Mouse (Mus musculus) inflammation-experienced regulatory T-cells, adult 6 months (primary cell): ENCODE measurements around the gene Ces3a. TPM values are rescaled to one million over a fixed set of nuclear protein-coding genes. Genes with fewer than 3 reads are reported as not detected.
"Not testable (repeated sequence)": the region's sequence is repeated elsewhere in the genome, so short reads cannot be mapped to it uniquely, and the experiment has no call there.

Experiments
- ATAC-seq: one replicate; pipeline ENCODE4 v1.8.0; 2017
- polyA plus RNA-seq, 3 experiments: library from polyadenylated mRNA; unstranded; fragments of 100-300 nt; shearing (Covaris generic); gene quantifications; one replicate each; pipeline ENCODE4 v1.2.1; 2017

Gene Ces3a
- not detected for polyA plus RNA-seq

DNA sequence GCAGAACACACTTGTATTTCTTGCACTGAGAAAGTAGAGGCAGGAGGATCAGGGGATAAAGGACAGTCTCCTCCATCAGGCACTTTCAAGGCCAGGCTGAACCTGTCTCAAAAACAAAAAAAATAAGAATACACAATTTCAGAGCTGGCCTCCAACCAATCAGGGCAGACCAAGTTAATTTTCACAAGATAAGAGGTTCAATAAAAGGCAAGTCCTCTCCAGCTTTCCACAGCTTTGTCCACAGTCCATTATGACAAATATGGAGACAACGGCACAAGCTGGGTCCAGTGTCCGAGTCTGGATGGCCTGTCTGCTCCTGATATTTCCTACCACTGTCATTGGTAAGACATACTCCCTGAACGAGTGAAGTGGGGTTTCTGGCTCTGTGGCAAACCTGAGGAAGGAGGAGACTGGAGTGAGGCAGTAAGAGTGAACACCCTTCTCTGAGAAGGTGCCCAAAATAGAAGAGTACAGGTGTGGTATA lies at the start of gene Ces3a:
Ces3a (plus strand) TSS at position 231 of the 484 bp plus-strand sequence.
- no peak for ATAC-seq

DNA sequence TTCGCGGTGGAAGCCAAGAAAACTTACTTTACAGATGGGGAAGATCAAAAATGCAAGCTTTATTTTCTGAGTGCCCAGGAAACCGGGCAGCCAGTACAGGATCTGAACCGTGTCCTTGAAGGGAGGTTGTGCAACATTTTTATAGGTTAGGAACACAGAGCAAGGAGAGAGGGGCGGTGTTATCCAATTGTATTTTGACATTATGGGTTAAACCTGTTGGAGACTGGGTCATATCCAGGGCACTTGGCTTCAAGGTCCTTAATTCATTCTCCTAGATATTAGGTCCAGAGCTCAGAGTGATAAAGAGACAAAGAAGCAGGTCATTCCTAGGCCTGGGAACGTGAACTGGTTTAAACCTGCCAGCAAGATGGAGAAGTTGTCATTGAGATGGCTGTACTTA lies 49.2 kb upstream of the Ces3a start:
- no peak for ATAC-seq

DNA sequence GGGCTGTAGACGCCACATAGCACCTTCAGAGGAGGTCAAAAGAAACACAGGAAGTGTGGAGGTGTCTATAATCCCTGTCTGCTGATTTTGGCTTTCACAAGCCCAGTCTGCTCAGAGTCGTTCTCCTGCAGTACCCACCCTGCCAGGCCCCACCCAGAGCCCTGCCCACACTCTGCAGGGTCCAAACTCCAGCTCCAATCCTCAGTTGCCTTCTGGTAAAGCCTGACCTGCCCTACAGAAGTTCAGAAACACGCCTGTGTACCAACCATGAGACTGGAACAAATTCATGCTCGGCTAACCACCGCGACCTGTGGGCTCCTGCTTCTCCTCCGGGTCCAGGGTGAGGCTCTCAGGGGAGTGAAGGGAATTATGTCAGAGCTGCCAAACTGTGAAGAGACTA lies 47.8 kb upstream of the Ces3a start, which contains the start of gene Ces2h:
Ces2h (plus strand) TSS at position 268 of the 400 bp plus-strand sequence.
- ATAC-seq, result no peak

DNA sequence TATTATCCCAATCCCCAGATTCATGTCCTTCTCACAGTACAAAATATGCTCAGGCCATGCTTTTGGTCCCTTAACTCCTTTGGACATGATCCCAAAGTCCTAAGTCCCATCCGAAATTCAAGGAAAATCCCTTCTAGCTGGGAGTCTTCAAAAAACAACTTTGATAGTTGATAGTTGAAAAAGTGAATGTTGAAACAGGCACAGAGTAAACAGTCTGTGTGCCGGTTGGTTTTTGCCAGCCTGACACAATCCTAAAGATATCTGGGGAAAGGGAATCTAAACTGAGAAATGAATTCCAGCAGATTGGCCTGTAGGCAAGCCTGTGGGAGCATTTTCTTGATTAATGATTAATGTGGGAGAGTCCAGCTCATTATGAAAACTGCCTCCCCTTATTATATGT lies 38.4 kb upstream of the Ces3a start:
- ATAC-seq, result no peak

DNA sequence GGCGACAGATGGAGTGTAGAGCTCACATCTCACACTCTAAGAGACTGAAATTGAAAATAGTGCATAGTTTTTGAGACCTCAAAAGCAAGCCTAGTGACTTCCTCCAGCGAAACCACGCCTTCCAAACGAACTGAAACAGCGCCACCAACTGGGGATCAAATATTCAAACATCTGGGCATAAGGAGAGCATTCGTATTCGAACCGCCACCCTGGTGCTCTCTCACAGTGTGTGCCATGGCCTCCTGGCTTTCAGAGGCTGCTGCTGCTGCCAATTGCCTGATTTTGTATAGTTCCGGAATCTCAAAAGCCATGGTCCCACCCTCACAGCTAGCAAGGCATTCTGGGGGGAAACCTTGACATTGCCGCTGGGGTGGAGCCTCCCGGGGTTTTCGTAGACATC lies 37.3 kb upstream of the Ces3a start:
- ATAC-seq, result no peak

DNA sequence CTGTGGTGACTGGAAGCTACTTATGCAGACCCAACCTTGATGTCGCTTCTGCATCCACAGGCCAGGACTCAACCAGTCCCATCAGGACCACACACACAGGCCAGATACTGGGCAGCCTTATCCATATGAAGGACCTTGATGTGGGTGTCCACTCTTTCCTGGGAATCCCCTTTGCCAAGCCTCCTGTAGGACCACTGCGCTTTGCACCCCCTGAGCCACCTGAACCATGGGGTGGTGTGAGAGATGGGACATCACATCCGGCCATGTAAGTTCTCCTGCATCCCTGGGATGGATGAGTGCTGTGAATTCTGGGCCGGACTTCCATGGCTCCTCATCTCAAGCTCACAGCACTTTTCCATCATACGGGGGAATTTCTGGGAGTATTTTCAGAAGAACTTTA lies 34.0 kb upstream of the Ces3a start:
- ATAC-seq, result no peak

DNA sequence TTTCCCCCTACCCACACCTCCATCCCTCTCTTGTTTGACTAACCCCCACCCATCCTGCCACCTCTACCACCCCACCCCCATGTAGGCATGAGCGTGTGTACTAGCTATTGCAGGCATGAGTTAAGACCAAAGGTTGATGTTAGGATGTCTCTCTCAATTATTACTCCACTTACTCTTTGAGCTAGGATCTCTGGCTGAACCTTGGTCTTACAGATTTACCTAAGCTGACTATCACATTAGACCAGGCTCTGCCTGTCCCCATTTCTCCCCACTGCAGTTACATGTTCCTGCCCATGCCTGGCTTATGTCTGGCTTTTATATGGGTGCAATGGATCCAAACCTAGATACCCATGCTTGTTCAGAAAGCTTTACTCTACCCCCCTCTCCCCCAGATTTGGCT lies 26.4 kb upstream of the Ces3a start:
- no peak for ATAC-seq

DNA sequence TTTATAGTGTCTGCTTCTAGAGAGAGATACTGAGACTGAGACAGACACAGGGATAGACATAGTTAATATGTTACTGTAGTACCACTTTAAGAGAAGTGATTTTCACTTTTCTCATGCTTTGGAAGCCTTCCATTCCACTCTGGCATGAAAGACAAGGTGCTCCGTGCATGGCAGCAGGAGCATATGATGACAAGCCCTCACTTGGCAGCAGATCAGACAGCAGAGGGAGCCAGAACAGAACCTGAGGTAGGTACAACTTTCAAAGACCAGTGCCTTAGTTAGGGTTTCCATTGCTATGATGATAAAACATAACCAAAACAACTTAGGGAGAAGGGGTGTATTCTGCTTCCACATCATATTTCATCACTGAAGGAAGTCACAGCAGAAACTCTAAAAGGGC lies 25.3 kb upstream of the Ces3a start:
- no peak for ATAC-seq

DNA sequence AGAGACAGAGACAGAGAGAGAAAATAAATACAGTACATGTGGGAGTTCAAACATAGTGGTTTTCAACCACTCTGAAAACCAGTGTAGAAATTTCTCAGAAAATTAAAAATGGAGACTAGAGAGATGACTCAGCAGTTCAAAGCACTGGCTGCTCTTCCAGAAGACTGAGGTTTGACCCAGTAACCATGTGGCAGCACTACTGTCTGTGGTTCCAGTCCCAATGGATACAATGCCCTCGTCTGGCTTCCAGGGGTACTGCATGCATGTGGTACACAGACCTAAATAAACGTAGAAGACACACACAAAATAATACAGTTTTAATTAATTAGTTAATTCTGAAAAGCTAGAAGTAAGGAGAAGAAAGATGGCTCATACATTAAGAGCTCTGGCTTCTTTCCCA lies 23.4 kb upstream of the Ces3a start:
- no peak for ATAC-seq

DNA sequence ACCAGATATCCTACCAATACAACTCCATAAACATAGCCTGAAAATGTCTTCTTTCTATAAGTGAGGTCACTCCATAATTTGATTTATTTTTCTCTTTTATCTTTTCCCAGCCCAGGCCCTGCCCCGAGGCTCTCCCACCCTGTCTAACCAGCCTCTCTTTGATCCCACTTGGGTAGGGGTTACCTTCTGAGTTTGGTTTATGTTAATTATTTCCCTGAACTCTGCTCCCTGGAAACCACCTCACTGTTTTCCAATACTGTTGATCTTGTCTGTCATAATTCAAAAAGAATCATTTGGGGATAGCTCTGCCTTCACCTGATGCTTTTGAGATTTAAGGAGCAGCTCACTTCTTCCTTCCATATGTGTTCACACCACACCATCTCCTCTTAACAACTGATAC lies 4.9 kb upstream of the Ces3a start:
- no peak for ATAC-seq

DNA sequence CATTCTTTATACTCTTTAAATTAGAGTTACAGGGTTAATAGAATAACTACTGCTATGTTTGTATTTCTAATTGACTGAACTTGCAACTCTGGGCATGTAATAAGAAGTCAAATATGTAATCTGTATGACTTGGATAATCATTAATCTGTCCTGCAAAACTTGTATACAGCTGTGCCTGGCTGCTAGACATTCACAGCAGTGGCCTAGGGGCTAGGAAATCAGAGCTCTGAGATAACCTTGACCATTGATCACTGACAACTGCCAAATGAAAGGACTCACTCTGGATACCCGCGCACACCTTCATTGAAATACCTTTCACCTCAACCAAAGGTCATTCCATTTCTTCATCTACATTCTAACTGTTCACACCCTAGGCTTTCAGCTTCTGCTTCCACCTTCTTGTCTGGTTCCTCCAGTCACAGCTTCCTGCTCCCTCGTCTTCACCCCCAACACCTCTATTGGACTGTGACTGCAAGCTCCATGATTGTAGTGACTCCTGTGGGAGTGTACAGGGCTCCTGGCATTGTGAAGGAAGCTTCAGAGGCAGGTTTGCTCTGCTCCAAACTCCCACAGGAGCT lies 2.5 kb upstream of the Ces3a start:
- ATAC-seq, result no peak

DNA sequence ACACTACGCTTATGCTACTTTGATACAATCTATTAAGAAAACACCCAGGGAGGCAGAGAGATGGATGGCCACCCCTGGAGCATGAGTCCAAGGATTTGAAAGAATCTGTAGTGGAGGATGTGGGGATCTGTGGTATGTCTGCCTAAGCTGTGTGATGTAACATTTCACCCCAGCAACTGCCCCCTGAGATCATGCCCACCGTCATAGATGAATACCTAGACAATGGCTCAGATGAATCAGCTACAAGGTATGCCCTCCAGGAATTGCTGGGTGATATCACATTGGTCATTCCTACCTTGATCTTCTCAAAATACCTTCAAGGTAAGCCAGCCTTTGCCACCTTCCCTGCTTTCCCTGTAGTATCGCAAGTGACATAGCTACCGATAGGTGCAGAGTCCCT lies 7.8 kb downstream of the Ces3a start:
- ATAC-seq, result no peak

DNA sequence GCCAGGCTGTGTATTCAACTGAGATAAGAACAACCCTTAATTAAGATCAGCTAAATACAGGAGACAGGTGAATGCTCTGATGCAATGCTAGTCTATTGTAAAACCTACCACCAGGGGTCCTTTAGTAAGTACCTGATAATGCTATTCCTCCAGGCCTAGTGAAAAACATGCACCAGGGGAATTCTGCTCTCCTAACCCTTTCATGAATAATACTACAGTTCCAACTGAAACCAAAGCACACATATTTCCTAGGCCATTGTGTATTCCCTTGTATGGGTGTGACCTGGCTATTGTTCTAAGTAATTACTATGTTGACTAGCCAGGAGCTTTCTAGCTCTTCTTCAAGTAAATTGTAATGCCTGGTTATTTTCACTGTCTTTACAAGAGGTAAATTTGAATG lies 11.7 kb downstream of the Ces3a start:
- no peak for ATAC-seq

DNA sequence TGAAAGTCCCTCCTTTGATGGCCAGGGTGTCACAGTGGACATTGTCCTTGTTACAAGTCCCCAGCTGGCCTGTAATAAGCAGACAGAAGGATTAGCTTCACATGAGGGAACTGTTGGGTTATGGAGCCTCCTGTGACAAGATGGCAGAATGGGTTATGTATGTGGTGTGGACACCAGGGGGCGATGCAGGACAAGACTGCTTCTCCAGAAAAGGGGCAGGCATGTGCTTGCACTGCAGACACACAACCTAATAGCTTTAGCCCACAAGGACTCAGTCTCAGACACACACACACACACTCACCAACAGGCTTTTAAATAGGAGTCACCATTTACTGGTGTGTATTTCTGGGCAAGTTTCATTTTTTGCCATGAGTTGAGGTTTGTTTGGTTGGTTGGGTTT lies 18.4 kb downstream of the Ces3a start:
- no peak for ATAC-seq

DNA sequence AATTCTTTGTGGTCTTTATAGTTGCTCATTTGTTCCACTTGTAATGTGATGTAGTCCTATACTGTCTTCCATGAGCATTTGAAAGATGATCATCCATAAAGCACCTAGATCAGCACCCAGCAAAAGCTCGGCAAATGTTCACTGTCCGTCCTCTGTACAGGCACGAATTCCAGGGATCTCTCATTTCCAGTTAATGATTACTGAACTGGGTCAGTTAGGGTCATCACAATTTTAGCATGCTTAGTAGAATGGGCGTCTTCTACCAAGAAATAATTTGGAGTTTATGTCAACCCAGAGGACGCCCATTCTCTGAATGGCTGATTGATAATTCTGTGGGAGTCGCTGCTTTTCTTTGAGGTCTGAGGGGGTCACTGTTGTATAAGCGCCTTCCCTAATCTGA lies 19.5 kb downstream of the Ces3a start:
- not testable (repeated sequence) for ATAC-seq

DNA sequence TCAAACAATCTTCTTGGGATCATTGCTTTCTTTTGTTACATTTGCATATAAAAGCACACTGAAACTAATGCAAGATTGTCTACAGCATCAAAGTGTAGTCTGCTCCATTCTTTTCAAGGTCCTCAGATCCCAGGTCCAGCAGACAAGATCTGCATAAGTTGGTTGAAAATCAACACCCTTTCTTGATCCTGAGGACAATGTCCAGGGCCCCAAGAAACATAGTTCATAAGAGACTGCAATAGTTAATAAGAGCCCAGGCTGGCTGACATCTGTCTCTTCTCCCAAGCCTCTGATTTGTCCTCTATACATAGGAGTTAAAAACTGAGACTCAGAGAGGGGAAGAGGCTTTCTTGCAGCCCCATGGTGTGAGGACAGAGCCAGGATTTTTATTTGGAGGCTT lies 20.6 kb downstream of the Ces3a start:
- no peak for ATAC-seq

DNA sequence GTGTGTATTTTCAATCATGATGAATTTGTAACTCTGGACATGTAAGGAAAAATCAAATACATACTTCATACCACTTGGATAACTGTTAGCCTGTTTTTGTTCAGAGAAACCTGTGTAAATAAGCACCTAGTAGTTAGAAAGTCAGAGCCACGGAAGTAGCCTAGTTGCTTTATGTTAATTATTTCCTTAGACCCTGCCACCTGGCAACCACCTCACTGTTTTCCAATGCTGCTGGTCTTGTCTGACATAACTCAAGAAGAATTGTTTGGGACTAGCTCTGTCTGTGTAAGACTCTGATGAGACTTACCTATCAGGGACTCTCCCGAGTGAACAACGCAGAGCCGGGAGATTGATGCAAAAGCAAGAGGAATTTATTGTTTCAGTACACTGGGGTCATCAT lies 28.2 kb downstream of the Ces3a start:
- ATAC-seq, result no peak

DNA sequence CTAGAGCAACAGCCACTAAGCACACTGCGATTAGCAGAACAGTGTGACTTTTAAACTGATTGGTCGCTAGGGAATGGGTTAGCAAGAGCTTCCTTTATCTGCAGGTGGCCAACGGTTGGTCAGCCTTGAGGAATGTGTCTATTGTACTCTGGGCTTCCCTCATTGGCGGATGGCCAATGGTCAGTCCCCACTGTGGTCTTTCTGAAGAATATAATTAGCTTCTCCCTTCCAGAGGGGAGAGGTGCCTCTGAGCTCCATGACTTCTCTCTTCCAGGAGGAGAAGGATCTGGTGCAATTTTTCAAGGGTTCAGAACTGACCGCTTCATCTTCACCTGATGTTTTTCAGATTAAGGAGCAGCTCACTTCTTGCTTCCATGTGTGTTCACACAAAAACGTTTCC lies 28.7 kb downstream of the Ces3a start:
- no peak for ATAC-seq

DNA sequence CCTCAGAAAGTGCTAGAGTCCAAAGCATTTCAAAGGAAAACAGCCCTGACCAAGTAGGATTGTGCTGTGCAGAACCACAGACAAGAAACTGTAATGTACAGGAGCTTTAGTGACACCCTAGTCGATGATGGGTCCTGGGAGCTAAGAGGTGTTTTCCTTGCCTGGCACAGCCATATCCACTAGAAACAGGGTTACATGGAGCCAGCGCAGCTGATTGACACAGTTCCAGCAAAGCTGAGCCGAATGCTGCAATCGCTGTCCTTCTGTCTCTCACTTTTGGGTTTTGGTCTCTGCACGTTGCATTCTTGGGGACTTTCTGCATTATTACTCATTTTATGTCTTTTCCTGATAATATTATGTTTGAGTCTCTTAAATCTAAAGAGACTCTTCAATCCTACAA lies 30.2 kb downstream of the Ces3a start:
- ATAC-seq, result no peak

DNA sequence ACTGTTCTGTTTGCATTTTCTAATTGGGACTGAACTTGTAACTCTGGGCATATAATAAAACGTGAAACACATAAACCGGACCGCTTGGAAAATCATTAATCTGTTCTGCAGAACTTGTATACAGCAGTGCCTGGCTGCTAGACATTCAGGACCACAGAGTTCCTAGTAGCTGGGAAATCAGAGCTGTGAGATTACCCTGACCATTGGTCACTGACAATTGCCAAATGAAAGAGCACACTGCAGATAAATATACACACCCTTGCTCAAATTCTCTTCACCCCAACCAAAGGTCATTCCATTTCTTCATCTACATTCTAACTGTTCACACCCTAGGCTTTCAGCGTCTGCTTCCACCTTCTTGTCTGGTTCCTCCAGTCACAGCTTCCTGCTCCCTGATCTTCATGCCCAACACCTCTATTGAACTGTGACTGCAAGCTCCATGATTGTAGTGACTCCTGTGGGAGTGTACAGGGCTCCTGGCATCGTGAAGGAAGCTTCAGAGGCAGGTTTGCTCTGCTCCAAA lies 32.5 kb downstream of the Ces3a start:
- ATAC-seq, result no peak

DNA sequence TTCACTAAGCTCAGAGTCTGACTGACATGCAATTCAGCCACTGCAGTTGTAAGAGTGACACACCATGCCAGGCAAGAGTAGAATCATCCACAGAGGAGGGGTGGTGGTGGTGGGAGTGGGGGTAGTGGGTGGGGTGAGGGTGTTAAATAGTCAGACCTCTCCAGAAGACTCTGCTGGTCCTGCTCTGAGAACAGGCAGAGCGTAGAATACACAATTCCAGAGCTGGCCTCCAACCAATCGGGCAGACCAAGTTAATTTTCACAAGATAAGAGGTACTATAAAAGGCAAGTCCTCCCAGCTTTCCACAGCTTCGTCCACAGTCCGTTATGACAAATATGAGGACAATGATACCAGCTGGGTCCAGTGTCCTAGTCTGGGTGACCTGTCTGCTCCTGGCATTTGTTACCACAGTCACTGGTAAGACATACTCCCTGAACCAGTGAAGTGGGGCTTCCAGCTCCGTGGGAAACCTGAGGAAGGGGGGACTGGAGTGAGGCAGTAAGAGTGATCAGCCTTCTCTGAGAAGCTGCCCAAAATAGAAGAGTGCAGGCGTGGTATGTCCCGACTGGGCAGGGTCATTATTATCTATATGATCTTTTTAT lies 35.1 kb downstream of the Ces3a start, which contains the start of gene Ces3b:
Ces3b (plus strand) TSS at position 305 of the 602 bp plus-strand sequence.
- ATAC-seq, result no peak

DNA sequence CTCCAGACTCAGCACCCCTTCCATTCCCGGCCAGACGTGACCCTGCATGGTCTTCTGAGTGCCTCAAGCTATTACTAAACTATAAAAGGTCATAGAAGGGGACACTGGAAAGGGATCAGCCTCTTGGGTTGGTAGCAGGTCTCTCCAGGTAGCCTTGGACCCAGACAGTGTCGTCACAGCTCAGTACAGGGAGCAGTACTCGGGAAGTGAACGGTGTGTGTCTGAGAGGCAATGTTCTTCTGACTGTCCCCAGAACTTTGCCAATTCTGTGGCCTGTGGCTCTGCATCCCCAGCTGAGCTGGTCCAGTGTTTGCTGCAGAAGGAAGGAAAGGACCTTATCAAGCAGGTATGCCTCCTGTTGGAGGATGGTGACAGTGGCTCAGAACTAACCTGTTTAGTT lies 39.8 kb downstream of the Ces3a start:
- ATAC-seq, result not testable (repeated sequence)

DNA sequence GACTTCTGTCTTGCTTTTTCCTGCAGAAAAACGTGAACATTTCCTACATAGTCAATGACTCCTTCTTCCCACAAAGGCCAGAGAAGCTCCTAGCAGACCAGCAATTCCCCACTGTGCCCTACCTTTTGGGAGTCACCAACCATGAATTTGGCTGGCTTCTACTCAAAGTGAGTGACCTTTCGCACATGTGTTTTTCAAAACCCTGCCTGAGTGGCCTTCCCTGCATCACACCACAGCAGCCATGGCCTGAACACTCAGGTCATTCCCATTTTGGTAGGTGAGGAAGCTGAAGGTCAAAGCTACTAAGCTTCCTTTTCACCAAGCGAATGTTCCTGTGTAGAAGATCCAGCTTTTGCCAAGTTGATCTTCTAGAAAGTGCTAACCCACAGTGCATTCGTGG lies 40.2 kb downstream of the Ces3a start:
- no peak for ATAC-seq

DNA sequence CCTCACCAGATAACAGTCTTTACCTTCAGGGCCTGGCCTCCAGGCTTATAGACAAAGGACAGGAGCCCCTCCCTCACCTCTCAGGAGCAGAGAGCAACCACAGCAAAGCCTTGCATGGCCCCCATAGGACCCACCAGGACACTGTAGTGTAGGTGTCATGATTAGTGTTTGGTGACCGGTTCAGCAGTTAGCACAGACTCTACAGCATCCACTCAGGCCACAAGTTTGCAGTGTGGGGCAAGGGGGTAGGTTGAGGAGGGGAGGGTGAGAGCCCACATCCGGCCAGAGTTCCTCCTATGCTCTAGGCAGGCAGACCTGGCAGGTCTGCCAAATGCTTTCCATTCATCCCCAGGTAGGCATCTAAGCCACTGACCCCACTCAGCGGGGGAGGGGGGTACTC lies 45.6 kb downstream of the Ces3a start:
- ATAC-seq, result no peak
